ENCODE assay signal across 11 mouse cellular contexts in the genomic region with DNA sequence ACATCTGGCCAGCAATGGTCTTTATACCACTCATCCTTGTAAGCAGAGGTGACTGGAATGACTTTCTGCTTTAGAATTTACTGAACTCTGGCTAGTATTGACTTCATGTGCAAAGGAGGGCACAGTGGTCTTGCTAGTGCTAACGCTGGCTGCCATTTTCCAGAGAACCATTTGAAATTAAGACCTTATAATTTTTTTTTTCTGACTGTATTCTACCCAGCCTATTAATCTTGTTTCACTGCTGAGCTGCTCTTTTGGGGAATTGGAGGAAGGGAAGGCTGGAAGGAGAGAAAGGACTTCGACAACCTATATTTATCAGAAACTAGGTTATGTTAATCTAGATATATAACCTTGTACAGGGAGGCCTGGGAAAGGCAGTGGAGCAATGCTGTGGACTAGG. TPM values are rescaled to one million over a fixed set of nuclear protein-coding genes. Genes with fewer than 3 reads are reported as not detected.
DNase-seq lines count a peak whose midpoint lies in the region; ATAC-seq and TF ChIP-seq lines count a peak whose summit lies in the region.
"Had no signal": no experiment of that assay in that cellular context is flagged by ENCODE, and none has a peak within 500 bp of the region (broad histone marks: within the 10 kb centered on the region; RNA-seq: fewer than 3 reads in every experiment).

No protein-coding gene starts in this region.

- peak overlapping the region; percentile 78 for H3K4me2 ChIP-seq in kidney, embryonic 16.5 days (replicated peaks; ENCODE audit: low read depth, low read length)
- H3K4me2 ChIP-seq in forebrain, embryonic 16.5 days (ENCODE audit: low read length): peak overlapping the region; percentile 24
- peak overlapping the region; percentile 79; the same call in 1 of the 2 replicates for H3K4me2 ChIP-seq in liver, embryonic 15.5 days

- H3K9ac ChIP-seq in kidney, embryonic 16.5 days (replicated peaks; ENCODE audit: low read length): 0 out of 2 replicates have a peak overlapping the region, but pooled peaks have one; percentile 41
- no peak overlapping the region for H3K9ac ChIP-seq in forebrain, embryonic 16.5 days (replicated peaks; ENCODE audit: low read depth, low read length)
- H3K9ac ChIP-seq in liver, embryonic 15.5 days: no peak overlapping the region

- no peak for DNase-seq in kidney, adult 9 months
- no peak for DNase-seq in gastrocnemius, postnatal 25 days
- no peak for DNase-seq in gastrocnemius, postnatal 14 days
- no peak for DNase-seq in ovary, postnatal 36 days (ENCODE audit: low spot score)
- DNase-seq: thymus, postnatal 25 days had no signal

- no peak for TF ChIP-seq POLR2A in cortical plate, adult 2 months (IDR thresholded peaks at IDR 0.05; ENCODE audit: extremely low read depth, insufficient read depth, low read length)

- WGBS in kidney, embryonic 16.5 days: 81% methylated on average over 2 of the region's 2 CpGs
- 89% methylated on average over 2 of the region's 2 CpGs for WGBS in forebrain, embryonic 16.5 days
- 81% methylated on average over 2 of the region's 2 CpGs for WGBS in liver, embryonic 15.5 days (ENCODE audit: insufficient replicate concordance)

- H3K9me3 ChIP-seq in kidney, embryonic 16.5 days (ENCODE audit: low read length): no peaks in the 10 kb centered on the region
- H3K9me3 ChIP-seq in forebrain, embryonic 16.5 days (ENCODE audit: control insufficient read depth, low read length): no peaks in the 10 kb centered on the region
- no peaks in the 10 kb centered on the region for H3K9me3 ChIP-seq in liver, embryonic 15.5 days (replicated peaks)

- intact Hi-C loops in gastrocnemius, postnatal 14 days (cut with DNase I; ENCODE audit: low total_unique reads): no loop called here

- no peak for ATAC-seq in kidney, embryonic 16.5 days (ENCODE audit: low FRiP score, low TSS enrichment)
- ATAC-seq in forebrain, embryonic 16.5 days: no peak
- no peak for ATAC-seq in liver, embryonic 15.5 days (ENCODE audit: insufficient read depth)

- H3K4me3 ChIP-seq in kidney, embryonic 16.5 days (ENCODE audit: low read length): peak overlapping the region; percentile 27; the same call in 1 of the 2 replicates
- peak overlapping the region; percentile 36; the same call in 1 of the 2 replicates for H3K4me3 ChIP-seq in cortical plate, adult 2 months (ENCODE audit: insufficient read depth, low read length)
- no peak overlapping the region for H3K4me3 ChIP-seq in forebrain, embryonic 16.5 days (replicated peaks; ENCODE audit: low read length)
- H3K4me3 ChIP-seq in liver, embryonic 15.5 days (replicated peaks): no peak overlapping the region

- no peaks in the 10 kb centered on the region for H3K27me3 ChIP-seq in kidney, embryonic 16.5 days (ENCODE audit: insufficient read depth, low read length)
- no peaks in the 10 kb centered on the region for H3K27me3 ChIP-seq in forebrain, embryonic 16.5 days (replicated peaks; ENCODE audit: control insufficient read depth, insufficient read depth, low read length)
- H3K27me3 ChIP-seq in liver, embryonic 15.5 days: no peaks in the 10 kb centered on the region

- H3K36me3 ChIP-seq in kidney, embryonic 16.5 days (ENCODE audit: insufficient read depth, low read length): no peaks in the 10 kb centered on the region
- peaks cover 3% of the 10 kb centered on the region; the same call in 1 of the 2 replicates for H3K36me3 ChIP-seq in forebrain, embryonic 16.5 days (ENCODE audit: control insufficient read depth, insufficient read depth)
- peaks cover 16% of the 10 kb centered on the region for H3K36me3 ChIP-seq in liver, embryonic 15.5 days (replicated peaks)

- TF ChIP-seq CTCF in cortical plate, adult 2 months (IDR thresholded peaks at IDR 0.05; ENCODE audit: extremely low read depth, insufficient read depth, low read length): no peak

- H3K4me1 ChIP-seq in kidney, embryonic 16.5 days (ENCODE audit: insufficient read depth, low read length): peaks cover 26% of the 10 kb centered on the region
- H3K4me1 ChIP-seq in cortical plate, adult 2 months (ENCODE audit: control insufficient read depth, insufficient read depth, low read length): peaks cover 8% of the 10 kb centered on the region
- H3K4me1 ChIP-seq in forebrain, embryonic 16.5 days (replicated peaks; ENCODE audit: control insufficient read depth, insufficient read depth, low read length): peaks cover 28% of the 10 kb centered on the region
- peaks cover 46% of the 10 kb centered on the region for H3K4me1 ChIP-seq in liver, embryonic 15.5 days (replicated peaks)

- no peak overlapping the region for H3K27ac ChIP-seq in kidney, embryonic 16.5 days (ENCODE audit: low read length)
- no peak overlapping the region for H3K27ac ChIP-seq in cortical plate, adult 2 months (ENCODE audit: insufficient read depth, low read length)
- H3K27ac ChIP-seq in forebrain, embryonic 16.5 days (ENCODE audit: low read length): no peak overlapping the region
- H3K27ac ChIP-seq in liver, embryonic 15.5 days (replicated peaks): 0 out of 2 replicates have a peak overlapping the region, but pooled peaks have one; percentile 1

RNA-seq across cellular contexts. Expression of a gene that starts 2.1 kb away (rescaled TPM):
- polyA plus RNA-seq in kidney, embryonic 16.5 days (2015; fragmentation: Nextera tagmentation; extraction: Ambion mirVana): 14.0 and 15.2 TPM in 2 replicates
- 7.0 and 7.3 TPM in 2 replicates for polyA plus RNA-seq in cortical plate, adult 2 months (2012; rRNA removed)
- polyA plus RNA-seq in forebrain, embryonic 16.5 days (2015; fragmentation: Nextera tagmentation; extraction: Ambion mirVana): 19.1 and 22.5 TPM in 2 replicates
- polyA plus RNA-seq in liver, embryonic 15.5 days (2015; fragmentation: Nextera tagmentation; extraction: Ambion mirVana): 5.1 and 5.4 TPM in 2 replicates
- total RNA-seq in gastrocnemius, postnatal 25 days (2021): 10 to 100 TPM in 1 of 2 experiments, 1 to 10 TPM in 1; 9.0 to 11.9 TPM
- total RNA-seq in gastrocnemius, postnatal 14 days (2021): 10 to 100 TPM; 11.1 to 13.8 TPM

RNA-seq across cellular contexts. Expression of a gene that starts 5.7 kb away (rescaled TPM):
- 64.2 and 70.8 TPM in 2 replicates for polyA plus RNA-seq in kidney, embryonic 16.5 days (2015; fragmentation: Nextera tagmentation; extraction: Ambion mirVana)
- 130 and 131 TPM in 2 replicates for polyA plus RNA-seq in cortical plate, adult 2 months (2012; rRNA removed)
- polyA plus RNA-seq in forebrain, embryonic 16.5 days (2015; fragmentation: Nextera tagmentation; extraction: Ambion mirVana): 122 and 125 TPM in 2 replicates
- 18.6 and 19.6 TPM in 2 replicates for polyA plus RNA-seq in liver, embryonic 15.5 days (2015; fragmentation: Nextera tagmentation; extraction: Ambion mirVana)
- total RNA-seq in gastrocnemius, postnatal 25 days (2021): 10 to 100 TPM; 30.1 to 32.3 TPM
- total RNA-seq in gastrocnemius, postnatal 14 days (2021): 10 to 100 TPM; 34.3 to 35.7 TPM

RNA-seq across cellular contexts. Expression of a gene that starts 18.0 kb away (rescaled TPM):
- 0.25 and 0.42 TPM in 2 replicates for polyA plus RNA-seq in kidney, embryonic 16.5 days (2015; fragmentation: Nextera tagmentation; extraction: Ambion mirVana)
- polyA plus RNA-seq in cortical plate, adult 2 months (2012; rRNA removed): not detected in 2 replicates
- not detected in 2 replicates for polyA plus RNA-seq in forebrain, embryonic 16.5 days (2015; fragmentation: Nextera tagmentation; extraction: Ambion mirVana)
- 32.3 and 37.0 TPM in 2 replicates for polyA plus RNA-seq in liver, embryonic 15.5 days (2015; fragmentation: Nextera tagmentation; extraction: Ambion mirVana)
- total RNA-seq in gastrocnemius, postnatal 25 days (2021): not detected
- not detected for total RNA-seq in gastrocnemius, postnatal 14 days (2021)
- total RNA-seq: gastrocnemius, adult 8-10 months; left cerebral cortex, postnatal 25 days had no signal

Comparison
In these comparisons a context has a peak if more than half of its experiments do, and no peak if none do; other contexts are left out.
1. H3K4me2 ChIP-seq: peak in every context shown above with its lines; median percentile 79 in liver, embryonic 15.5 days; 78 in kidney, embryonic 16.5 days; 24 in forebrain, embryonic 16.5 days.
2. H3K4me3 ChIP-seq: peak in kidney, embryonic 16.5 days (single experiment) and cortical plate, adult 2 months (single experiment); none in forebrain, embryonic 16.5 days (single experiment) and liver, embryonic 15.5 days (single experiment).
3. RNA of a gene that starts 18.0 kb away (polyA plus RNA-seq): 32.3 to 37.0 TPM in liver, embryonic 15.5 days; 0.25 to 0.42 TPM in kidney, embryonic 16.5 days, not detected in forebrain, embryonic 16.5 days and not detected in cortical plate, adult 2 months; every median in the first group is over 10 times any median in the second.